Mouse (Mus musculus) gastrocnemius, adult 2 months (tissue): Measurements from ENCODE around the gene Ddah2. TPM values are rescaled to one million over a fixed set of nuclear protein-coding genes. Genes with fewer than 3 reads are reported as not detected.

ENCODE experiments used
- DNase-seq: peaks from one replicate; pipeline ENCODE4 v3.0.0; 2022
- H3K27ac ChIP-seq: fragments of 200-600 bp; 2 replicates; pipeline ENCODE4 v1.8.1; 2022; ENCODE audit warnings: mild to moderate bottlenecking
- H3K4me3 ChIP-seq: fragments of 200-600 bp; 2 replicates; pipeline ENCODE4 v1.8.1; 2022; ENCODE audit warnings: mild to moderate bottlenecking, moderate library complexity
- CTCF ChIP-seq: fragments of 200-600 bp; IDR thresholded peaks from 2 replicates; pipeline ENCODE4 v1.8.1; 2022; ENCODE audit warnings: antibody characterized with exemption, mild to moderate bottlenecking, moderate library complexity
- intact Hi-C: fragments of 180-260 bp; cut with DNase I; formaldehyde crosslinking; loops from one replicate; pipeline ENCODE4 v1.15.1; 2025
- long read RNA-seq, 2 experiments: library from polyadenylated mRNA; stranded (forward); transcript quantifications; one replicate each; pipeline ENCODE4 v2.0.0; 2021
- total RNA-seq, 2 experiments: library from RNA; stranded (reverse); gene quantifications; 2 replicates each; pipeline ENCODE4 v1.2.3; 2021

The Ddah2 gene
- total RNA-seq = 1 to 10 TPM; 6.9 to 9.3 TPM
- long read RNA-seq, experiment 1, transcript Ddah2-201 (7 exons, 1,342 nt) = major isoform, 7 of 11 reads
- long read RNA-seq, experiment 1, partial matches to known transcripts = 0 of 11 reads
- long read RNA-seq, experiment 1, other reads (novel, unspliced or antisense) = 4 of 11 reads
- long read RNA-seq, experiment 2, transcript Ddah2-201 (7 exons, 1,342 nt) = major isoform, 5 of 6 reads
- long read RNA-seq, experiment 2, partial matches to known transcripts = 0 of 6 reads
- long read RNA-seq, experiment 2, other reads (novel, unspliced or antisense) = 1 of 6 reads

DNA sequence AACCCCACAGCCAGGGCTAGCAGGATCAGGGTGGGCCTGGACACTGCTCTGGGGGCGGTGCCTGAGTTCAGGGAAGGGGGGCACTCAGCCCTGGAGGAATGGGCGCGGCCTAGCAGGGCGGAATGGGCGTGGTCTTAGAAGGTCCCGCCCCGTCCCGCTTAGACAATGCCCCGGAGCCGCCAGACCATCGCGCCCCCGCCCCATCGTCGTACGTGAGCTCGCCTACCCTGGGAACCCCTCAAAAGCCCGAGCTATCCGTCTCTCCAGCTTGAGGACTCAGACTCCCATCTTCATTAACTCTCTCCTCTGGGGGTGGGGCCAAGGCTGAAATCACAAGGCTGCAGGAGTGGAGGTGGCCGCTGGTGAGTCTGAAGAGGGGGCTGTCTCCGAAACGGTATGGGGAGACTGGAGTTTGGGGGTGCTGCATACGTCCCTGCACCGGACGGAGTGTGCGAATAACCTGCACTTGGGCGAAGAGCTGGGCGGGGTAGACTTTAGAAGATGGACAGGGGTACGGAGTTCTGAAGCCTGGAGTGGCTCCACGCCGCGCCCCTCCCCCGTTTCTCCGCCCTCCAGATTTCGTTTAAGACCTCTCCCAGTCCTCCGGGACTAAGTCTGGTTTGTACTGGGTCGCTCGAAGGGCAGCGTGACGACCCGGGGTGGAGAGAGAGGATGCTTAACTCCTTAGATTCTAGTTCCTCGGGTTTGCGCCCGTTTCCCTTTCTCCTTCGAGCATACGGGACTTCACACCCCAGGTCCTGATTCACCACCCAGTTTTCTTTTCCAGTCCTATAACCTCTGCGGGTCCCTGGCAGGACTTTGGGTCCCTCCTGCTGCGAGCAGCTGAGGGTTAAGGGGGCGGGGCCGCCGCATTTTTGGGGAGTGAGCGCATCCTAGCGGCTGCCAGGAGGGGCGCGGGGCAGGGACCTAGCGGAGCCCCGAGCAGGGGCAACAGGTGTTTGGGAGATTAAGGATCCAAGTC, at the start of gene Ddah2:
Ddah2 (plus strand) TSS at position 125 of the 982 bp plus-strand sequence.
- TF ChIP-seq CTCF = peak; percentile 72
- intact Hi-C loops = loop anchor here (2.0 kb wide), 1 partner anchor 38 kb away; no protein-coding TSS in a partner anchor
- DNase-seq = peak; percentile 92
- peak within 1 kb of the TSS; percentile 86 for H3K4me3 ChIP-seq
- H3K27ac ChIP-seq = peak within 1 kb of the TSS; percentile 91

GRCm38 (mm10) chr17:35009586-35009985, 49.2 kb upstream of the Ddah2 start:
- intact Hi-C loops = no loop called here
- DNase-seq = peak; percentile 22
- no peak overlapping the region for H3K27ac ChIP-seq
- TF ChIP-seq CTCF = no peak
- no peak overlapping the region for H3K4me3 ChIP-seq

GRCm38 (mm10) chr17:35011440-35011839, 47.4 kb upstream of the Ddah2 start:
- DNase-seq = no peak
- Histone ChIP-seq H3K4me3 (no peak overlapping the region), H3K27ac (no peak overlapping the region)
- intact Hi-C loops = no loop called here
- no peak for TF ChIP-seq CTCF

GRCm38 (mm10) chr17:35012430-35012829, 46.4 kb upstream of the Ddah2 start:
- Histone ChIP-seq H3K27ac (no peak overlapping the region), H3K4me3 (no peak overlapping the region)
- intact Hi-C loops = no loop called here
- DNase-seq = peak; percentile 19
- TF ChIP-seq CTCF = no peak

GRCm38 (mm10) chr17:35013221-35013620, 45.6 kb upstream of the Ddah2 start:
- peak; percentile 16 for DNase-seq
- TF ChIP-seq CTCF = no peak

DNA sequence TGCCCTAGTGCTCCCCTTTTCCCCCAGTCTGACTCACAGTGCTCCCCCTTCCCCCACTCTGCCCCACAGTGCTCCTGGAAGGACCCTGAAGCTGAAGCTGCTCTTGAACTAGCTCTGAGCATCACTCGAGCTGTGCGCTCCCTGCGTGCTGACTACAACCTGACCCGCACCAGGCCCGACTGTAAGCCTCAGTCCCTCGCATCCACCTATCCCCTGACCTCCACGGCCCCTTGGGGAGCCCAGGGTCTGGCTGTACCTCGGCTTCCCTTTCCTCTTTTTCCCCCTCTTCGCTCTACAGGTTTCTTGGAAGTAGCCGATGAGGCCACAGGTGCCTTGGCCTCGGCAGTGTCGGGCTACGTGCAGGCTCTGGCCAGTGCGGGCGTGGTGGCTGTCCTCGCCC, 43.5 kb upstream of the Ddah2 start:
- no peak overlapping the region for H3K4me3 ChIP-seq
- no peak for TF ChIP-seq CTCF
- H3K27ac ChIP-seq = no peak overlapping the region
- intact Hi-C loops = no loop called here
- DNase-seq = peak; percentile 25

More at GRCm38 (mm10) chr17:35013221-35013620, 45.6 kb upstream of the Ddah2 start:
- H3K27ac ChIP-seq = no peak overlapping the region
- no peak overlapping the region for H3K4me3 ChIP-seq
- intact Hi-C loops = no loop called here

GRCm38 (mm10) chr17:35016376-35016775, 42.5 kb upstream of the Ddah2 start, which contains the start of gene Vwa7:
Gene Vwa7, plus strand, starts transcription at chr17:35016579.
- Histone ChIP-seq H3K27ac (peak within 1 kb of the TSS; percentile 84), H3K4me3 (peak within 1 kb of the TSS; percentile 57)
- no peak for TF ChIP-seq CTCF
- intact Hi-C loops = no loop called here
- peak; percentile 71 for DNase-seq

DNA sequence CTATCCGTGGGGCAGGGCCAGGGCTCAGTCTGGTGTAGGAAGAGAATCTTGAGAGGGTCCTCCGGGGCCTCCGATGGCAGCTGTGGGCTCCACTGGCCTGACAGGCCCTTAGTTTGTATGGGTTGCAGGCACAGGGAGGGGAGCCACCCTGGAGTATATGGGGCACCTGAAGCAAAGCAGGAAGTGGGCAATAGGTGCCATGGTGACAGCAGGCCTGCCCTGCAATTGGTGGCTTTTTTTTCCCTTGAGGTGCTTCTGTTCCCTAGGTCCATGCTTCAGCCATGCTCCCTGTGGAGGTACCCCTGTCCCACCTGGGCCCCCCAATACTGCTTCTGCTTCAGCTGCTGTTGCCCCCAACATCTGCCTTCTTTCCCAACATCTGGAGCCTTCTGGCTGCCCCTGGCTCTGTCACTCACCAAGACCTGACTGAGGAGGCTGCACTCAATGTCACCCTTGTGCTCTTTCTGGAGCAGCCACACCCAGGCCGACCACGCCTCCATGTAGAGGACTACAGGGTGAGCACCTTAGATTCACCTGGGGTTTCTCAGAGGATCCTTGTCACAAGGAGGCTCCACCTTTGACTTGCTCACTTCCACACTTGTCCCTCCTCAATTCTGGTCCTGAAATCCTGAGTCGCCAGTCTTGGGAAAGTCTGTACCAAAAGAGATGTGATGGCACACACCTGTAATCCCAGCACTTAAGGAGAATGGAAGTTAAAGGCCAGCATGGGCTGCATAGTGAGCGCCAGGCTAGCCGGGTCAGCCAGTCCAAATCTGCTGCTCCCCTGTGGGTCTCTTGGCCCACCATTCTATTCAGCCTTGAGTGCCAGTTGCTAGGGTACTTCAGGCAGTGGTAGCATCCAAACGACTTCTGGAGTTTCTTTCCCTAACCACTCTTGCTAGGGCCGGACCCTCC, 41.8 kb upstream of the Ddah2 start:
- peak; percentile 24 for DNase-seq
- Histone ChIP-seq H3K27ac (peak overlapping the region; percentile 84), H3K4me3 (peak overlapping the region; percentile 57)
- intact Hi-C loops = no loop called here
- TF ChIP-seq CTCF = no peak

- intact Hi-C loops = no loop called here
- Histone ChIP-seq H3K27ac (no peak overlapping the region), H3K4me3 (no peak overlapping the region)
- no peak for TF ChIP-seq CTCF
- DNase-seq = peak; percentile 22
Observed at GRCm38 (mm10) chr17:35017706-35018030, 41.2 kb upstream of the Ddah2 start.

GRCm38 (mm10) chr17:35018171-35018570, 40.7 kb upstream of the Ddah2 start:
- TF ChIP-seq CTCF = no peak
- DNase-seq = no peak
- Histone ChIP-seq H3K4me3 (no peak overlapping the region), H3K27ac (no peak overlapping the region)
- intact Hi-C loops = no loop called here

GRCm38 (mm10) chr17:35019894-35020293, 38.9 kb upstream of the Ddah2 start:
- intact Hi-C loops = loop anchor here (2.0 to 10.0 kb wide), 4 partner anchors 39 to 215 kb away; partner anchors contain the start of genes Abhd16a, Atp6v1g2, Ddah2 and Ly6g6f
- DNase-seq = no peak
- no peak for TF ChIP-seq CTCF
- Histone ChIP-seq H3K27ac (no peak overlapping the region), H3K4me3 (no peak overlapping the region)

DNA sequence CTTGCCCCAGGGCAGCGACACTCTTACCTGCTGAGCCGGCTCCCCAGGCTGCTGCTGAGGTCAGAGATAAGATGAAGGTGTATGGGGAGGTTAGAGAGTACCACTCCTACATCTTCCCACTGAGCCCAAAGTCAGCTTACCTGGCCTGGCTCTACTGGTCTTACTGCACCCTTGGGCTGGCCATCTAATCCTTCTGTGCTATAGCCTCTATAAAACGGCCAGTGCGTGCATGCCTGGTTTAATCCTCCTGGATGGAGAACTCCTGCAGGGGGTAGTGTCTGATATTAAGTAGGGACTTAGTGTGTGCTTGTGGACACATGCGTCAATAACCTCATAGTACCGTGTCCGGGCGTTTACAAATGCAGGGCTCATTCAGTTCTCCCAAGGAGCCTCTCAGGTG, 38.3 kb upstream of the Ddah2 start:
- Histone ChIP-seq H3K4me3 (no peak overlapping the region), H3K27ac (no peak overlapping the region)
- DNase-seq = no peak
- intact Hi-C loops = loop anchor here (2.0 to 10.0 kb wide), 4 partner anchors 38 to 214 kb away; partner anchors contain the start of genes Abhd16a, Atp6v1g2, Ddah2 and Ly6g6f
- TF ChIP-seq CTCF = no peak
